Mouse (Mus musculus): ENCODE results near the gene Hnrnpc. TPM values are rescaled to one million over a fixed set of nuclear protein-coding genes. Genes with fewer than 3 reads are reported as not detected.
"Not testable (repeated sequence)": the region's sequence is repeated elsewhere in the genome, so short reads cannot be mapped to it uniquely, and the experiment has no call there.

Hnrnpc gene
- total and polyA plus RNA-seq, 2 experiments from 2014 or later: 96.3 to 323 TPM

GRCm38 (mm10) chr14:52045966-52046565, 57.8 kb downstream of the Hnrnpc start:
- no peaks in the 10 kb centered on the region for H3K36me3 ChIP-seq (ENCODE audit: insufficient read depth)
- H3K9ac ChIP-seq: no peak overlapping the region
- H3K4me2 ChIP-seq (ENCODE audit: low read depth): no peak overlapping the region
- ATAC-seq (peak; percentile 58), DNase-seq (peak; percentile 36)
- 46% methylated on average over 9 of the region's 9 CpGs for WGBS
- no peaks in the 10 kb centered on the region for H3K9me3 ChIP-seq (ENCODE audit: low read length)
- no peak overlapping the region for H3K27ac ChIP-seq (ENCODE audit: low read depth, low read length)
- no peak overlapping the region for H3K4me3 ChIP-seq (ENCODE audit: low read depth, low read length)
- TF ChIP-seq CTCF (IDR thresholded peaks at IDR 0.05; ENCODE audit: low read depth): no peak
- H3K27me3 ChIP-seq (ENCODE audit: insufficient read depth, low read length): no peaks in the 10 kb centered on the region
- H3K4me1 ChIP-seq (ENCODE audit: insufficient read depth): 0 out of 2 replicates have a peak, but pooled peaks cover 6% of the 10 kb centered on the region

- 0 out of 2 replicates have a peak, but pooled peaks cover 6% of the 10 kb centered on the region for H3K4me1 ChIP-seq (ENCODE audit: insufficient read depth)
- no peaks in the 10 kb centered on the region for H3K36me3 ChIP-seq (ENCODE audit: insufficient read depth)
- ATAC-seq (peak; percentile 86), DNase-seq (peak; percentile 64)
- H3K4me2 ChIP-seq (ENCODE audit: low read depth): no peak overlapping the region
- H3K4me3 ChIP-seq (ENCODE audit: low read depth, low read length): no peak overlapping the region
- no peaks in the 10 kb centered on the region for H3K27me3 ChIP-seq (ENCODE audit: insufficient read depth, low read length)
- no peaks in the 10 kb centered on the region for H3K9me3 ChIP-seq (ENCODE audit: low read length)
- TF ChIP-seq CTCF (IDR thresholded peaks at IDR 0.05; ENCODE audit: low read depth): peak; percentile 69
- no peak overlapping the region for H3K27ac ChIP-seq (ENCODE audit: low read depth, low read length)
- H3K9ac ChIP-seq: no peak overlapping the region
- WGBS: 12% methylated on average over 8 of the region's 8 CpGs
These were observed 58.7 kb downstream of the Hnrnpc start for GRCm38 (mm10) chr14:52044901-52045678.

GRCm38 (mm10) chr14:52043446-52043845, 60.4 kb downstream of the Hnrnpc start:
- no peak for DNase-seq
- H3K27me3 ChIP-seq (ENCODE audit: insufficient read depth, low read length): no peaks in the 10 kb centered on the region
- ATAC-seq: no peak
- no peak overlapping the region for H3K4me3 ChIP-seq (ENCODE audit: low read depth, low read length)
- no peaks in the 10 kb centered on the region for H3K36me3 ChIP-seq (ENCODE audit: insufficient read depth)
- H3K4me2 ChIP-seq (ENCODE audit: low read depth): no peak overlapping the region
- no peaks in the 10 kb centered on the region for H3K9me3 ChIP-seq (ENCODE audit: low read length)
- no peak overlapping the region for H3K9ac ChIP-seq
- H3K4me1 ChIP-seq (ENCODE audit: insufficient read depth): 0 out of 2 replicates have a peak, but pooled peaks cover 6% of the 10 kb centered on the region
- 45% methylated on average over 6 of the region's 6 CpGs for WGBS
- no peak overlapping the region for H3K27ac ChIP-seq (ENCODE audit: low read depth, low read length)
- TF ChIP-seq CTCF (IDR thresholded peaks at IDR 0.05; ENCODE audit: low read depth): no peak

- H3K4me1 ChIP-seq (ENCODE audit: insufficient read depth); H3K36me3 ChIP-seq (ENCODE audit: insufficient read depth); H3K4me2 ChIP-seq (ENCODE audit: low read depth); ATAC-seq; H3K9ac ChIP-seq; H3K4me3 ChIP-seq (ENCODE audit: low read depth, low read length); H3K27ac ChIP-seq (ENCODE audit: low read depth, low read length); H3K27me3 ChIP-seq (ENCODE audit: insufficient read depth, low read length); DNase-seq; H3K9me3 ChIP-seq (ENCODE audit: low read length): not testable (repeated sequence)
- 79% methylated on average over 3 of the region's 3 CpGs for WGBS
These were observed 61.5 kb downstream of the Hnrnpc start, which contains the start of gene Olfr221 for GRCm38 (mm10) chr14:52042359-52042758. TSS of gene Olfr221 (minus strand) at chr14:52042459.

DNA sequence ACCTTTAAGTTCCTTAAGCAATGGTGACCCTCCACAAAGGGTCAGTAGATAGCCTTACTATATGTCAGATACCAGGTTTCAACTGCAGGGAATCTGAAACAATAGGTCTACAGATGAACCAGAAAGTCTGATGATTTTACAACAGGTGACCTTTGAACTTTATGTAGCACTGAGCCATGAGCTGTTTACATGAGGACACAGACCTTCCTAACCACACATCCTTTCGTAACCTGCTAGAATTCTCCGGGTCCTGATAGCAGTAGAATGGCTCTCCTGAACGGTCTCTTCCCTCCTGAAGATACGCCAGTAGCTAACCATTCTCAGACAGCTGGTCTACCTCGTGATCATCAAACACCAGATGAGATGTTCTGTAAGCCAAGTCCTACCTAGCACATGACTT, 64.5 kb downstream of the Hnrnpc start:
- DNase-seq (no peak), ATAC-seq (no peak)
- WGBS: 90% methylated on average over 5 of the region's 5 CpGs
- no peaks in the 10 kb centered on the region for H3K9me3 ChIP-seq (ENCODE audit: low read length)
- H3K4me1 ChIP-seq (ENCODE audit: insufficient read depth): no peaks in the 10 kb centered on the region
- no peak for TF ChIP-seq CTCF (IDR thresholded peaks at IDR 0.05; ENCODE audit: low read depth)
- H3K9ac ChIP-seq: no peak overlapping the region
- H3K27ac ChIP-seq (ENCODE audit: low read depth, low read length): no peak overlapping the region
- H3K4me3 ChIP-seq (ENCODE audit: low read depth, low read length): no peak overlapping the region
- H3K36me3 ChIP-seq (ENCODE audit: insufficient read depth): no peaks in the 10 kb centered on the region
- H3K27me3 ChIP-seq (ENCODE audit: insufficient read depth, low read length): no peaks in the 10 kb centered on the region
- H3K4me2 ChIP-seq (ENCODE audit: low read depth): no peak overlapping the region

GRCm38 (mm10) chr14:52035926-52036325, 67.9 kb downstream of the Hnrnpc start:
- WGBS: 91% methylated on average over 6 of the region's 6 CpGs
- ATAC-seq: no peak
- H3K4me3 ChIP-seq (ENCODE audit: low read depth, low read length): no peak overlapping the region
- H3K4me2 ChIP-seq (ENCODE audit: low read depth): no peak overlapping the region
- H3K36me3 ChIP-seq (ENCODE audit: insufficient read depth): no peaks in the 10 kb centered on the region
- no peak overlapping the region for H3K9ac ChIP-seq
- no peaks in the 10 kb centered on the region for H3K9me3 ChIP-seq (ENCODE audit: low read length)
- TF ChIP-seq CTCF (IDR thresholded peaks at IDR 0.05; ENCODE audit: low read depth): no peak
- no peaks in the 10 kb centered on the region; the same call in 1 of the 2 replicates for H3K27me3 ChIP-seq (ENCODE audit: insufficient read depth, low read length)
- H3K4me1 ChIP-seq (ENCODE audit: insufficient read depth): no peaks in the 10 kb centered on the region
- no peak overlapping the region for H3K27ac ChIP-seq (ENCODE audit: low read depth, low read length)
- DNase-seq: no peak

- no peak for TF ChIP-seq CTCF (IDR thresholded peaks at IDR 0.05; ENCODE audit: low read depth)
- Histone ChIP-seq H3K4me1 (ENCODE audit: insufficient read depth) (peaks cover 8% of the 10 kb centered on the region; the same call in 1 of the 2 replicates), H3K9ac (no peak overlapping the region), H3K9me3 (ENCODE audit: low read length) (no peaks in the 10 kb centered on the region), H3K4me3 (ENCODE audit: low read depth, low read length) (no peak overlapping the region), H3K27ac (ENCODE audit: low read depth, low read length) (no peak overlapping the region), H3K36me3 (ENCODE audit: insufficient read depth) (no peaks in the 10 kb centered on the region), H3K4me2 (ENCODE audit: low read depth) (no peak overlapping the region), H3K27me3 (ENCODE audit: insufficient read depth, low read length) (no peaks in the 10 kb centered on the region; the same call in 1 of the 2 replicates)
- peak; percentile 68 for ATAC-seq
- peak; percentile 43 for DNase-seq
- 68% methylated on average over 4 of the region's 4 CpGs for WGBS
These were observed 77.5 kb downstream of the Hnrnpc start for GRCm38 (mm10) chr14:52026342-52026741.
